Mouse (Mus musculus) kidney, embryonic 16.5 days (tissue): ENCODE data around the gene Ephx4. TPM values are rescaled to one million over a fixed set of nuclear protein-coding genes. Genes with fewer than 3 reads are reported as not detected.

Experiments
- ATAC-seq: fragments of 200-750 bp; cut with Nextera tagmentation; 2 replicates; pipeline ENCODE4 v1.8.0; 2017; ENCODE audit warnings: moderate TSS enrichment; ENCODE audit not compliant: low FRiP score, low TSS enrichment
- H3K27ac ChIP-seq: fragments of 300-500 bp; sonication (generic); 2 replicates; pipeline ENCODE4 v1.5.1; 2014; ENCODE audit warnings: low read length
- H3K27me3 ChIP-seq: fragments of 300-500 bp; sonication (generic); 2 replicates; pipeline ENCODE4 v1.6.1; 2014; ENCODE audit warnings: low read length, control low read depth, mixed read lengths; ENCODE audit not compliant: insufficient read depth
- H3K36me3 ChIP-seq: fragments of 300-500 bp; sonication (generic); 2 replicates; pipeline ENCODE4 v1.6.1; 2014; ENCODE audit warnings: low read length, control low read depth, mixed read lengths; ENCODE audit not compliant: insufficient read depth
- H3K4me1 ChIP-seq: fragments of 300-500 bp; sonication (generic); 2 replicates; pipeline ENCODE4 v1.6.1; 2014; ENCODE audit warnings: low read length, control low read depth, mixed read lengths; ENCODE audit not compliant: insufficient read depth
- H3K4me2 ChIP-seq: fragments of 300-500 bp; sonication (generic); replicated peaks from 2 replicates; pipeline ENCODE4 v1.6.1; 2014; ENCODE audit warnings: low read depth, low read length
- H3K4me3 ChIP-seq: fragments of 300-500 bp; sonication (generic); 2 replicates; pipeline ENCODE4 v1.5.1; 2014; ENCODE audit warnings: mild to moderate bottlenecking, low read length
- H3K9ac ChIP-seq: fragments of 300-500 bp; sonication (generic); replicated peaks from 2 replicates; pipeline ENCODE4 v1.6.1; 2014; ENCODE audit warnings: low read length
- H3K9me3 ChIP-seq: fragments of 300-500 bp; sonication (generic); 2 replicates; pipeline ENCODE4 v1.6.1; 2016; ENCODE audit warnings: low read length, control low read depth
- WGBS: fragments of 180-500 bp; shearing (Covaris S2); extraction: QIAGEN DNeasy Blood & Tissue Kit; methylation state at CpG from one replicate; pipeline ENCODE4 v1.1.7; 2014; 5-methylcytosine and 5-hydroxymethylcytosine counted together
- polyA plus RNA-seq: library from polyadenylated mRNA; unstranded; fragments of >200 nt; fragmentation: Nextera tagmentation; extraction: Ambion mirVana; gene quantifications from 2 replicates; pipeline ENCODE4 v1.2.1, GENCODE M21; 2015

The Ephx4 gene
- polyA plus RNA-seq, 1 experiment from 2014 or later = 1.2 TPM

- H3K4me1 ChIP-seq = no peaks in the 10 kb centered on the region
- 94% methylated on average over 1 of the region's 1 CpGs for WGBS
- no peaks in the 10 kb centered on the region for H3K9me3 ChIP-seq
- no peak overlapping the region for H3K4me2 ChIP-seq
- H3K4me3 ChIP-seq = no peak overlapping the region
- no peak overlapping the region for H3K27ac ChIP-seq
- H3K36me3 ChIP-seq = no peaks in the 10 kb centered on the region
- no peak for ATAC-seq
- no peak overlapping the region for H3K9ac ChIP-seq
- H3K27me3 ChIP-seq = no peaks in the 10 kb centered on the region
Observed at GRCm38 (mm10) chr5:107387788-107388187, 14.7 kb upstream of the Ephx4 start.

DNA sequence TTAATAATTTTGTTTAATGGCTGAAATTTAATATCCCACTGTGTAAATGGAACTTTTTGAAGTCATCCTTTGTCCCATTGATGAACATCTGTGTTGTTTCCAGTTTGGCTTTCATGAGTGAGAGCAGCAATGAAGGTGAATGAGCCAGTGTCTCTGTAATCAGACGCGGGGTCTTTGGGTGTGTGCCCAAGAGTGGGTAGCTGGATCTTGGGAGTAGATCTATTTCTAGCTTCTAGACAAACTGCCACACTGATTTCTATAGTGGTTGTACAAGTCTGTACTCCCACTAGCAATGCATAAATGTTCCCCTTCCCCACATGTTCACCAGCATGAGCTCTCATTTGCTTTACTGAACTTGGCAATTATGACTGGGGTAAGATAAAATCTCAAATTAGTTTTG lies 13.2 kb upstream of the Ephx4 start:
- H3K4me1 ChIP-seq = no peaks in the 10 kb centered on the region
- H3K27ac ChIP-seq = no peak overlapping the region
- ATAC-seq = no peak
- no peaks in the 10 kb centered on the region for H3K27me3 ChIP-seq
- H3K9me3 ChIP-seq = no peaks in the 10 kb centered on the region
- WGBS = 88% methylated on average over 2 of the region's 2 CpGs
- no peak overlapping the region for H3K4me2 ChIP-seq
- no peak overlapping the region for H3K9ac ChIP-seq
- no peak overlapping the region for H3K4me3 ChIP-seq
- H3K36me3 ChIP-seq = no peaks in the 10 kb centered on the region

GRCm38 (mm10) chr5:107394437-107394836 lies 8.1 kb upstream of the Ephx4 start:
- no peak overlapping the region for H3K4me2 ChIP-seq
- WGBS = 47% methylated on average over 2 of the region's 2 CpGs
- H3K36me3 ChIP-seq = no peaks in the 10 kb centered on the region
- no peak overlapping the region for H3K4me3 ChIP-seq
- no peak for ATAC-seq
- no peaks in the 10 kb centered on the region for H3K9me3 ChIP-seq
- H3K9ac ChIP-seq = no peak overlapping the region
- H3K27ac ChIP-seq = no peak overlapping the region
- no peaks in the 10 kb centered on the region for H3K27me3 ChIP-seq
- H3K4me1 ChIP-seq = no peaks in the 10 kb centered on the region

GRCm38 (mm10) chr5:107403011-107403946 lies 743 bp downstream of the Ephx4 start:
- peak overlapping the region; percentile 65 for H3K9ac ChIP-seq
- peaks cover 26% of the 10 kb centered on the region for H3K27me3 ChIP-seq
- under 1% methylated on average over 80 of the region's 80 CpGs for WGBS
- H3K9me3 ChIP-seq = no peaks in the 10 kb centered on the region
- no peak overlapping the region for H3K27ac ChIP-seq
- H3K4me3 ChIP-seq = peak overlapping the region; percentile 56
- peaks cover 8% of the 10 kb centered on the region; the same call in 1 of the 2 replicates for H3K4me1 ChIP-seq
- ATAC-seq = peak; percentile 86
- H3K36me3 ChIP-seq = no peaks in the 10 kb centered on the region
- H3K4me2 ChIP-seq = peak overlapping the region; percentile 90

DNA sequence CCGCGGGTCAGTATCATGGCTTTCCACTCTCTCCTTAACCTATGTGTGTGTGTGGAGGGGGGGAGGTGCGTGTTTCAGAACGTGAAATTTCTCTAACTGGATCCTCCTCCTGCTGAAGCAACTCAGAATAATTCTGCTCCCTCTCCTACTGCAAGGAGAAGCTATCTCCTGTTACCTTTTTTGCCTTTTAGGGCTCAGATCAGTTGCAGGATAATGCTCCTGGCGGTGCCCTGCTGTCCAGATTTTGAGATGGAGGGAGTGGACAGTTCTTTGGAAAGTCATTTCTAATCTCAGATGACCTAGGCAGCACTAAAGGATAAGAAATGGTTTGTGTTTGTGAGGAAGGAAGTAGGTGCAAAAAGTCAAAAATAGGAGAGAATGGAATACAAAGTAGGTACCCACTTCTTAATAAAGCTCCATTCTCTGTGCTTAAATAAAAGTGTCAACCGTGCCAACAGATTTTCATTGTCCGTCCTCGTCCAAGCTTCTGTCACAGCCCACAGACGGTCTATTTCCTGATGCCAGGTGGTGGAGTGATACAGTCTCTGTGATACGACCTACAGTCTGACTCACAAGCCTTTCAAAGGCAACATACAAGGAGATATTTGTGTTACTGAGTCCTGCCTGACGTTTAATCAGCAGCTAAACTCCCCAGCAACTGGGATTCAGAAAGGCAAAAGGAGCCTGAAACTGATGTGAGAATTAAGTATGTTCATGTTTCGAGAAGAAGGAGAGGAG lies 1.6 kb downstream of the Ephx4 start:
- no peak for ATAC-seq
- WGBS = 23% methylated on average over 12 of the region's 12 CpGs

DNA sequence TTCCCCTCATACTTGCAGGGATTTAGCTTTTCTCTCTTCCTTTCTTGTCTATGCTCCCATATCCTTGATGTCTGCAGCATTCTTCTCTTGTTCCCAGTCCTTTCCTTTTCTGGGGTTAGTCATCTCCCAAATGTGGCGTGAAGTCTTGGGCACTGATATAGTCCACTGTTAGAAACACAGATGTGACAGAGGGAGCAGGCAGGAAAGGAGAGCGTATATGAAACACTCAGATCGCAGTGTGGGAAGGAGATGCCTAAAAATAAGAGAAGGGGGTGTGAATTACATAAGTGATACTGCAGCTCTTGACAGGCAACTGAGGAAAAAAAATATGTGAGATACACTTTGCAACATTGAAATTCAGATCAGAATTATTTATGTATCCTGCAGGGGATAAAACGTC lies 2.8 kb downstream of the Ephx4 start:
- Histone ChIP-seq H3K4me1 (peaks cover 8% of the 10 kb centered on the region; the same call in 1 of the 2 replicates), H3K36me3 (no peaks in the 10 kb centered on the region), H3K4me3 (no peak overlapping the region), H3K9me3 (no peaks in the 10 kb centered on the region), H3K27me3 (peaks cover 26% of the 10 kb centered on the region), H3K9ac (no peak overlapping the region), H3K27ac (no peak overlapping the region), H3K4me2 (no peak overlapping the region)
- WGBS = 85% methylated on average over 4 of the region's 4 CpGs
- no peak for ATAC-seq

More for the DNA sequence above, 1.6 kb downstream of the Ephx4 start:
- Histone ChIP-seq H3K9me3 (no peaks in the 10 kb centered on the region), H3K4me3 (peak overlapping the region; percentile 56), H3K27me3 (peaks cover 26% of the 10 kb centered on the region), H3K4me1 (peaks cover 8% of the 10 kb centered on the region; the same call in 1 of the 2 replicates), H3K4me2 (peak overlapping the region; percentile 90), H3K27ac (no peak overlapping the region), H3K36me3 (no peaks in the 10 kb centered on the region), H3K9ac (peak overlapping the region; percentile 65)

- no peak overlapping the region for H3K4me2 ChIP-seq
- no peak overlapping the region for H3K9ac ChIP-seq
- no peak overlapping the region for H3K27ac ChIP-seq
- WGBS = 77% methylated on average over 1 of the region's 1 CpGs
- no peaks in the 10 kb centered on the region for H3K36me3 ChIP-seq
- H3K27me3 ChIP-seq = peaks cover 3% of the 10 kb centered on the region; the same call in 1 of the 2 replicates
- no peaks in the 10 kb centered on the region for H3K4me1 ChIP-seq
- no peak for ATAC-seq
- no peak overlapping the region for H3K4me3 ChIP-seq
- no peaks in the 10 kb centered on the region for H3K9me3 ChIP-seq
Observed at GRCm38 (mm10) chr5:107410305-107410704, 7.8 kb downstream of the Ephx4 start.

DNA sequence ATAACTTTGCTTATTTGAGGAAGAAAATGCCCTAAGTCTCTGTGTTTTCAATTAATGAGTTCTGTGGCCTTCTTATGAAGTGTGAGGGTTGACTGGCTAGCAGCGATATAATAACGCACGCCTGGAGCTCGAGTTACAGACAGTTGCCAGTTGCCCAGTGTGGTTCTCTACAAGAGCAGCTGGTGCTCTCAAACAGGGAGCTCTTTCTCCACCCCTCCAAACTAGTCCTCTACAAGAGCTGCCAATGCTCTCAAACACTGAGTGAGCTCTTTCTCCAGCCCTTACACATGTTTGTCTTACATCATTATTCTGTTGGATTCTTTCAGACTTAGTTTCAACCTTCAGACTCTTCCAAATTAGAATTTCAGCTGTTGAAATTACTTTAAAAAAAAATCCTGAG lies 8.8 kb downstream of the Ephx4 start:
- Histone ChIP-seq H3K4me1 (no peaks in the 10 kb centered on the region), H3K9me3 (no peaks in the 10 kb centered on the region), H3K4me2 (no peak overlapping the region), H3K36me3 (no peaks in the 10 kb centered on the region), H3K27me3 (no peaks in the 10 kb centered on the region), H3K4me3 (no peak overlapping the region), H3K9ac (no peak overlapping the region), H3K27ac (no peak overlapping the region)
- ATAC-seq = no peak
- 39% methylated on average over 4 of the region's 4 CpGs for WGBS

- Histone ChIP-seq H3K9me3 (no peaks in the 10 kb centered on the region), H3K4me2 (no peak overlapping the region), H3K9ac (no peak overlapping the region), H3K4me3 (no peak overlapping the region), H3K27me3 (no peaks in the 10 kb centered on the region), H3K27ac (no peak overlapping the region), H3K4me1 (no peaks in the 10 kb centered on the region), H3K36me3 (no peaks in the 10 kb centered on the region)
- no peak for ATAC-seq
- 85% methylated on average over 2 of the region's 2 CpGs for WGBS
Observed at GRCm38 (mm10) chr5:107412285-107412684, 9.7 kb downstream of the Ephx4 start.

- WGBS = 83% methylated on average over 2 of the region's 2 CpGs
- Histone ChIP-seq H3K27ac (no peak overlapping the region), H3K9me3 (no peaks in the 10 kb centered on the region), H3K4me2 (no peak overlapping the region), H3K27me3 (no peaks in the 10 kb centered on the region), H3K9ac (no peak overlapping the region), H3K4me3 (no peak overlapping the region), H3K4me1 (no peaks in the 10 kb centered on the region), H3K36me3 (no peaks in the 10 kb centered on the region)
- no peak for ATAC-seq
Observed at GRCm38 (mm10) chr5:107415098-107415497, 12.6 kb downstream of the Ephx4 start.
